Mouse (Mus musculus): ENCODE measurements around the gene Car8. TPM values are rescaled to one million over a fixed set of nuclear protein-coding genes. Genes with fewer than 3 reads are reported as not detected.
"Not testable (repeated sequence)": the region's sequence is repeated elsewhere in the genome, so short reads cannot be mapped to it uniquely, and the experiment has no call there.

Gene Car8
- polyA plus RNA-seq, 1 experiment from 2014 or later: 40.1 TPM

GRCm38 (mm10) chr4:8180576-8180975 is 58.3 kb downstream of the Car8 start:
- H3K27ac ChIP-seq (ENCODE audit: low read depth, low read length): no peak overlapping the region
- H3K9ac ChIP-seq (ENCODE audit: low read depth, low read length): no peak overlapping the region
- no peaks in the 10 kb centered on the region for H3K9me3 ChIP-seq (ENCODE audit: control insufficient read depth, low read length)
- no peak overlapping the region for H3K4me2 ChIP-seq (ENCODE audit: low read length)
- H3K27me3 ChIP-seq (replicated peaks; ENCODE audit: control insufficient read depth, insufficient read depth, low read length): no peaks in the 10 kb centered on the region
- no peak overlapping the region for H3K4me3 ChIP-seq (ENCODE audit: low read length)
- H3K36me3 ChIP-seq (ENCODE audit: control insufficient read depth, insufficient read depth, low read length): no peaks in the 10 kb centered on the region
- H3K4me1 ChIP-seq (ENCODE audit: control insufficient read depth, insufficient read depth, low read depth, low read length): no peaks in the 10 kb centered on the region
- 92% methylated on average over 4 of the region's 4 CpGs for WGBS
- no peak for ATAC-seq

GRCm38 (mm10) chr4:8154589-8155198 is 84.1 kb downstream of the Car8 start:
- ATAC-seq: no peak
- Histone ChIP-seq H3K4me2 (ENCODE audit: low read length) (no peak overlapping the region), H3K27ac (ENCODE audit: low read depth, low read length) (no peak overlapping the region), H3K9me3 (ENCODE audit: control insufficient read depth, low read length) (no peaks in the 10 kb centered on the region), H3K27me3 (replicated peaks; ENCODE audit: control insufficient read depth, insufficient read depth, low read length) (no peaks in the 10 kb centered on the region), H3K9ac (ENCODE audit: low read depth, low read length) (no peak overlapping the region), H3K4me1 (ENCODE audit: control insufficient read depth, insufficient read depth, low read depth, low read length) (no peaks in the 10 kb centered on the region), H3K36me3 (ENCODE audit: control insufficient read depth, insufficient read depth, low read length) (no peaks in the 10 kb centered on the region), H3K4me3 (ENCODE audit: low read length) (no peak overlapping the region)
- WGBS: 82% methylated on average over 6 of the region's 6 CpGs

GRCm38 (mm10) chr4:8153926-8154325 is 84.9 kb downstream of the Car8 start:
- H3K4me1 ChIP-seq (ENCODE audit: control insufficient read depth, insufficient read depth, low read depth, low read length); H3K9me3 ChIP-seq (ENCODE audit: control insufficient read depth, low read length); H3K27me3 ChIP-seq (replicated peaks; ENCODE audit: control insufficient read depth, insufficient read depth, low read length); H3K4me2 ChIP-seq (ENCODE audit: low read length); H3K4me3 ChIP-seq (ENCODE audit: low read length); H3K27ac ChIP-seq (ENCODE audit: low read depth, low read length); ATAC-seq; H3K36me3 ChIP-seq (ENCODE audit: control insufficient read depth, insufficient read depth, low read length); H3K9ac ChIP-seq (ENCODE audit: low read depth, low read length): not testable (repeated sequence)
- 90% methylated on average over 5 of the region's 5 CpGs for WGBS

GRCm38 (mm10) chr4:8137403-8137802 is 101.4 kb downstream of the Car8 start:
- Histone ChIP-seq H3K4me3 (ENCODE audit: low read length) (no peak overlapping the region), H3K4me1 (ENCODE audit: control insufficient read depth, insufficient read depth, low read depth, low read length) (no peaks in the 10 kb centered on the region), H3K4me2 (ENCODE audit: low read length) (no peak overlapping the region), H3K27me3 (replicated peaks; ENCODE audit: control insufficient read depth, insufficient read depth, low read length) (no peaks in the 10 kb centered on the region), H3K9ac (ENCODE audit: low read depth, low read length) (no peak overlapping the region), H3K27ac (ENCODE audit: low read depth, low read length) (no peak overlapping the region), H3K9me3 (ENCODE audit: control insufficient read depth, low read length) (no peaks in the 10 kb centered on the region), H3K36me3 (ENCODE audit: control insufficient read depth, insufficient read depth, low read length) (no peaks in the 10 kb centered on the region)
- ATAC-seq: no peak
- 85% methylated on average over 2 of the region's 2 CpGs for WGBS

- Histone ChIP-seq H3K27me3 (replicated peaks; ENCODE audit: control insufficient read depth, insufficient read depth, low read length) (no peaks in the 10 kb centered on the region), H3K9me3 (ENCODE audit: control insufficient read depth, low read length) (no peaks in the 10 kb centered on the region), H3K4me2 (ENCODE audit: low read length) (no peak overlapping the region), H3K4me3 (ENCODE audit: low read length) (no peak overlapping the region), H3K27ac (ENCODE audit: low read depth, low read length) (no peak overlapping the region), H3K9ac (ENCODE audit: low read depth, low read length) (no peak overlapping the region), H3K4me1 (ENCODE audit: control insufficient read depth, insufficient read depth, low read depth, low read length) (no peaks in the 10 kb centered on the region), H3K36me3 (ENCODE audit: control insufficient read depth, insufficient read depth, low read length) (no peaks in the 10 kb centered on the region)
- 95% methylated on average over 2 of the region's 2 CpGs for WGBS
- no peak for ATAC-seq
Observed at GRCm38 (mm10) chr4:8132024-8132423, 106.8 kb downstream of the Car8 start.

- Histone ChIP-seq H3K36me3 (ENCODE audit: control insufficient read depth, insufficient read depth, low read length) (no peaks in the 10 kb centered on the region), H3K27me3 (replicated peaks; ENCODE audit: control insufficient read depth, insufficient read depth, low read length) (no peaks in the 10 kb centered on the region), H3K9me3 (ENCODE audit: control insufficient read depth, low read length) (no peaks in the 10 kb centered on the region), H3K4me3 (ENCODE audit: low read length) (no peak overlapping the region), H3K27ac (ENCODE audit: low read depth, low read length) (no peak overlapping the region), H3K9ac (ENCODE audit: low read depth, low read length) (no peak overlapping the region), H3K4me1 (ENCODE audit: control insufficient read depth, insufficient read depth, low read depth, low read length) (no peaks in the 10 kb centered on the region), H3K4me2 (ENCODE audit: low read length) (no peak overlapping the region)
- ATAC-seq: no peak
- WGBS: 90% methylated on average over 3 of the region's 3 CpGs
Observed at GRCm38 (mm10) chr4:8113558-8113957, 125.3 kb downstream of the Car8 start.

- WGBS: 96% methylated on average over 3 of the region's 3 CpGs
- no peaks in the 10 kb centered on the region for H3K9me3 ChIP-seq (ENCODE audit: control insufficient read depth, low read length)
- H3K9ac ChIP-seq (ENCODE audit: low read depth, low read length): no peak overlapping the region
- no peak for ATAC-seq
- no peak overlapping the region for H3K27ac ChIP-seq (ENCODE audit: low read depth, low read length)
- H3K4me1 ChIP-seq (ENCODE audit: control insufficient read depth, insufficient read depth, low read depth, low read length): no peaks in the 10 kb centered on the region
- no peak overlapping the region for H3K4me2 ChIP-seq (ENCODE audit: low read length)
- no peaks in the 10 kb centered on the region for H3K36me3 ChIP-seq (ENCODE audit: control insufficient read depth, insufficient read depth, low read length)
- H3K27me3 ChIP-seq (replicated peaks; ENCODE audit: control insufficient read depth, insufficient read depth, low read length): no peaks in the 10 kb centered on the region
- no peak overlapping the region for H3K4me3 ChIP-seq (ENCODE audit: low read length)
Observed at GRCm38 (mm10) chr4:8111891-8112290, 127.0 kb downstream of the Car8 start.

- H3K9ac ChIP-seq (ENCODE audit: low read depth, low read length): no peak overlapping the region
Observed at GRCm38 (mm10) chr4:8109906-8110567, 128.8 kb downstream of the Car8 start.

GRCm38 (mm10) chr4:8101466-8101865 is 137.4 kb downstream of the Car8 start:
- no peak overlapping the region for H3K4me3 ChIP-seq (ENCODE audit: low read length)
- 48% methylated on average over 3 of the region's 3 CpGs for WGBS
- H3K4me2 ChIP-seq (ENCODE audit: low read length): no peak overlapping the region
- ATAC-seq: no peak
- H3K27me3 ChIP-seq (replicated peaks; ENCODE audit: control insufficient read depth, insufficient read depth, low read length): no peaks in the 10 kb centered on the region
- no peaks in the 10 kb centered on the region for H3K36me3 ChIP-seq (ENCODE audit: control insufficient read depth, insufficient read depth, low read length)
- no peak overlapping the region for H3K9ac ChIP-seq (ENCODE audit: low read depth, low read length)
- H3K4me1 ChIP-seq (ENCODE audit: control insufficient read depth, insufficient read depth, low read depth, low read length): no peaks in the 10 kb centered on the region
- H3K27ac ChIP-seq (ENCODE audit: low read depth, low read length): no peak overlapping the region
- no peaks in the 10 kb centered on the region for H3K9me3 ChIP-seq (ENCODE audit: control insufficient read depth, low read length)

More at GRCm38 (mm10) chr4:8109906-8110567, 128.8 kb downstream of the Car8 start:
- no peak for ATAC-seq
- Histone ChIP-seq H3K9me3 (ENCODE audit: control insufficient read depth, low read length) (no peaks in the 10 kb centered on the region), H3K27me3 (replicated peaks; ENCODE audit: control insufficient read depth, insufficient read depth, low read length) (no peaks in the 10 kb centered on the region), H3K4me2 (ENCODE audit: low read length) (no peak overlapping the region), H3K4me1 (ENCODE audit: control insufficient read depth, insufficient read depth, low read depth, low read length) (no peaks in the 10 kb centered on the region), H3K4me3 (ENCODE audit: low read length) (no peak overlapping the region), H3K27ac (ENCODE audit: low read depth, low read length) (no peak overlapping the region), H3K36me3 (ENCODE audit: control insufficient read depth, insufficient read depth, low read length) (no peaks in the 10 kb centered on the region)
- WGBS: 70% methylated on average over 16 of the region's 16 CpGs

All from hindbrain, embryonic 16.5 days (tissue).